Mouse (Mus musculus) stomach, postnatal 0 days (tissue): ENCODE measurements at regions not wholly inside any gene's neighbourhood (a gene's known extent, or its start where the extent isn't known, plus 50 kb on each side); places are given as distances from the start of the nearest gene placed in this dataset.

Experiments used
- ATAC-seq: fragments of 200-750 bp; cut with Nextera tagmentation; 2 replicates; pipeline ENCODE4 v1.8.0; 2017; ENCODE audit not compliant: low FRiP score, low TSS enrichment
- DNase-seq: peaks from one replicate; pipeline ENCODE4 v3.0.0-alpha.2; 2016; ENCODE audit warnings: low spot score
- H3K27ac ChIP-seq: fragments of 300-500 bp; sonication (generic); replicated peaks from 2 replicates; pipeline ENCODE4 v1.5.1; 2014; ENCODE audit warnings: mild to moderate bottlenecking, control low read depth
- H3K27me3 ChIP-seq: fragments of 300-500 bp; sonication (generic); 2 replicates; pipeline ENCODE4 v1.6.1; 2014; ENCODE audit warnings: low read length; ENCODE audit not compliant: control insufficient read depth, insufficient read depth
- H3K36me3 ChIP-seq: fragments of 300-500 bp; sonication (generic); 2 replicates; pipeline ENCODE4 v1.6.1; 2014; ENCODE audit warnings: low read length, mixed read lengths; ENCODE audit not compliant: control insufficient read depth, insufficient read depth
- H3K4me1 ChIP-seq: fragments of 300-500 bp; sonication (generic); replicated peaks from 2 replicates; pipeline ENCODE4 v1.6.1; 2014; ENCODE audit warnings: antibody characterized with exemption; ENCODE audit not compliant: control insufficient read depth, insufficient read depth
- H3K4me2 ChIP-seq: fragments of 300-500 bp; sonication (generic); replicated peaks from 2 replicates; pipeline ENCODE4 v1.6.1; 2014; ENCODE audit warnings: low read depth, mild to moderate bottlenecking, control low read depth, moderate library complexity
- H3K4me3 ChIP-seq: fragments of 300-500 bp; sonication (generic); 2 replicates; pipeline ENCODE4 v1.5.1; 2014; ENCODE audit warnings: low read depth, low read length, control low read depth
- H3K9ac ChIP-seq: fragments of 300-500 bp; sonication (generic); 2 replicates; pipeline ENCODE4 v1.6.1; 2014; ENCODE audit warnings: mild to moderate bottlenecking, low read length, control low read depth, mixed read lengths
- H3K9me3 ChIP-seq: fragments of 300-500 bp; sonication (generic); 2 replicates; pipeline ENCODE4 v1.6.1; 2016; ENCODE audit warnings: low read length; ENCODE audit not compliant: control insufficient read depth
- CTCF ChIP-seq: IDR thresholded peaks from 2 replicates; pipeline ENCODE4 v1.5.1; 2016; ENCODE audit warnings: antibody characterized with exemption, low read depth, mild to moderate bottlenecking, moderate library complexity
- EP300 ChIP-seq: optimal IDR thresholded peaks from 2 replicates; pipeline ENCODE3; 2016; ENCODE audit warnings: antibody characterized with exemption
- WGBS: fragments of 180-500 bp; shearing (Covaris S2); extraction: QIAGEN DNeasy Blood & Tissue Kit; methylation state at CpG from one replicate; pipeline ENCODE4 v1.1.7; 2014; 5-methylcytosine and 5-hydroxymethylcytosine counted together

DNA sequence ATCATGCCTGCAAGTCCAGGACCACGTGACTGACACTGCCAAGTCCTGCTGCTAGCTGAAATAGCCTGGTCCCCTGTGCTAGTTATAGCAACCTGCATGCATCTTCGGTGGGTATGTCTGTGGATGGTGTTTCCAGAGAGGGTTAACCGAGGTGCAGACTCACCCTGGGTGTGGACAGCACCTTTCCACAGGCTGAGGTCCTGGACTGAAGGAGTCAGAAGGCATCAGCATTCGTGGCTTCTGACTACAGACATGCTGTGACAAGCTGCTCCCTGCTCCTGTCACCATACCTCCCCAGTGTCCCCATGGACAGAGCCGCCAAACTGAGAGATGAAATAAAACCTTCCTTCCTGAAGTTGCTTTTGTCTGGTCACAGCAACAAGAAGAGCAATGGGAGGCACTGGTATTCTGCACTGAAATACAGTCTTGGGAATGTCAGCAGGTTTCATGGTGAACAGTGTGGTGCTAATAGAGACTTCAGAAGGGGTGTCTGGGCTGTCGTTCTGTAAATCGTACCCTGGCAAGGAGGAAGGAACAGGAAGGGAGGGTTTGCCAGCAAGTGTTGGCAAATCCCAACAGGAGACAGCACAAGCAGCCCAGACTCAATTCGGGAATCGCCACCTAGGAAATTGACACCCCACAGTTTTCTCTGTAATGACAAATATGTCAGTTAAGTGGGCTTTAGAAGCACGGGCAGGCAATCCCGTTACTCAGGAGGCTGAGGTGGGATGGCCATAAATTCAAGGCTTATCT, 237.7 kb downstream of the Hs3st3b1 start:
- Histone ChIP-seq H3K9me3 (no peaks in the 10 kb centered on the region), H3K4me1 (no peaks in the 10 kb centered on the region), H3K4me2 (no peak overlapping the region), H3K36me3 (no peaks in the 10 kb centered on the region), H3K4me3 (no peak overlapping the region), H3K9ac (no peak overlapping the region), H3K27ac (no peak overlapping the region), H3K27me3 (no peaks in the 10 kb centered on the region)
- TF ChIP-seq CTCF (no peak), EP300 (no peak)
- ATAC-seq = no peak
- whole genome bisulfite sequencing = 54% methylated on average over 11 of the region's 11 CpGs
- DNase-seq = no peak

DNA sequence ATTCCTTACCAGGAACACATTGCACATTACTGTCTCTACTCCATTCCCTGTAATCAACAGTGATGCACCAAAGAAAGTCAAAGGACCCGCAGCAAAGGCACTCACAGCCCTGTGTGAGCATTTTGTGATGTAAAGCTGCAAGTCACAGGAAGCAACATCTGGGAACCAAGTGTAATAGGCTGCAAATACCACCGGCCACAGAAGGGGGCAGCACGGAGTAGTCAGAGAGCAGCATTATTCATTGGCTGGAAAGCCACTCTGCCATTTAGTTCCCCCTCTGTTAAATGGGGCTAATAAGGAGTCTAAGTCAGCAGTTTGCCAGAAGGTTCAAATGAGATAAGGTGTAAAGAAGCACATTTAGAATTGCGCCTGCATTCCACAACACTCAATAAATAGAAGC, 231.0 kb downstream of the Hs3st3b1 start:
- Histone ChIP-seq H3K4me3 (no peak overlapping the region), H3K36me3 (no peaks in the 10 kb centered on the region), H3K9me3 (no peaks in the 10 kb centered on the region), H3K4me2 (no peak overlapping the region), H3K27ac (no peak overlapping the region), H3K4me1 (no peaks in the 10 kb centered on the region), H3K27me3 (no peaks in the 10 kb centered on the region), H3K9ac (no peak overlapping the region)
- peak; percentile 28 for DNase-seq
- 58% methylated on average over 4 of the region's 4 CpGs for WGBS
- TF ChIP-seq CTCF = peak; percentile 62
- TF ChIP-seq EP300 = no peak
- no peak for ATAC-seq

DNA sequence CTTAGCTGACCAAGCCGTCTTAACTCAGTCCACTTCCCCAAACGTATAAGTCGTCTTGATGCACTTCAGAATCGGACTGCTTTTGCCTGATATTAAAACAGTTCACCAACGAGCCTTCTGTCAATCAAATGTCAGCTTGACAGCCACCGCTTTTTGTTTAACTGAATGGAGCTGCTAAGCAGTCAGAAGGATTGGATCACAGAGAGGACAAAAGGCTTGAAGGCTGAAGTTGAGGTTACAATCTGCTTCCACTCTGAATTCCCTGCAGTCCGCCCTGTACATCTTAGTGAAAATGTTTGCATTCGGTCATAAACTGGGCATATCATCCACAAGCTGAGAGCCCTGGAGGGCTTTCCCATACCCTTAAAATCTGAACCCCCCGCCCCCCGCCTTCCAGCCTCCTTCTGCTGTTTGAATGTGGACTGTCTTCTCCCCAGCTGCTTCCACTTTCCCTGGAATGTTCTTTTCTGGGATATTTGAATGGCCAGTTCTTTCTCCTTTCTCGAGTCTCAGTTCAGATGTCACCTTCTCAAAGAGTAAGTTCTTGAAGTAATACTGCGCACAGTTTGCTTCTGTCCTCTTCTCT, 217.0 kb downstream of the Hs3st3b1 start:
- Histone ChIP-seq H3K9ac (no peak overlapping the region), H3K4me2 (no peak overlapping the region), H3K36me3 (no peaks in the 10 kb centered on the region), H3K4me1 (no peaks in the 10 kb centered on the region), H3K4me3 (no peak overlapping the region), H3K27ac (no peak overlapping the region), H3K9me3 (no peaks in the 10 kb centered on the region), H3K27me3 (no peaks in the 10 kb centered on the region)
- DNase-seq (no peak), ATAC-seq (no peak)
- 74% methylated on average over 12 of the region's 12 CpGs for WGBS
- TF ChIP-seq EP300 (no peak), CTCF (no peak)

DNA sequence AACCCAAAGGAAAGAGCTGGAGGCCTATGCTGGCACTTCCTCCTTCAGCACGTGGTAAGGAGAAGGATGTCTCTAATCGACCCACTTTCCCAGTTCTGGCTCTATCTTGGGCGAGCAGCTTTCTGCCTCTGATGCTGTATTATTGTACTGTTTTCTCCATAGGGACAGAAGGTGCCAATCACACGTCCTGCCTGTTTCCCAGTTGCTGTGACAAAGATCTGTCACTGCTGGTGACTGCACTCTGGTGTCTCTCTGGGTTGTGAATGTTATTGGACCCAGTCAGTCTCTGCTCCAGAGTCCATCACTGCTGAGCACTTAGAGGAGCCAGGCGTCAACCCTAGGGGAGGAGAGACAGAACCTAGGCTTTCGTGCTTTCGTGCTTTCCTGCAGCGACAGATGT, 216.0 kb downstream of the Hs3st3b1 start:
- no peak for ATAC-seq
- H3K4me3 ChIP-seq = no peak overlapping the region
- no peak for TF ChIP-seq EP300
- TF ChIP-seq CTCF = no peak
- H3K4me2 ChIP-seq = no peak overlapping the region
- no peak for DNase-seq
- whole genome bisulfite sequencing = 75% methylated on average over 8 of the region's 8 CpGs
- H3K27me3 ChIP-seq = no peaks in the 10 kb centered on the region
- H3K9ac ChIP-seq = no peak overlapping the region
- H3K4me1 ChIP-seq = no peaks in the 10 kb centered on the region
- no peak overlapping the region for H3K27ac ChIP-seq
- H3K36me3 ChIP-seq = no peaks in the 10 kb centered on the region
- H3K9me3 ChIP-seq = no peaks in the 10 kb centered on the region

DNA sequence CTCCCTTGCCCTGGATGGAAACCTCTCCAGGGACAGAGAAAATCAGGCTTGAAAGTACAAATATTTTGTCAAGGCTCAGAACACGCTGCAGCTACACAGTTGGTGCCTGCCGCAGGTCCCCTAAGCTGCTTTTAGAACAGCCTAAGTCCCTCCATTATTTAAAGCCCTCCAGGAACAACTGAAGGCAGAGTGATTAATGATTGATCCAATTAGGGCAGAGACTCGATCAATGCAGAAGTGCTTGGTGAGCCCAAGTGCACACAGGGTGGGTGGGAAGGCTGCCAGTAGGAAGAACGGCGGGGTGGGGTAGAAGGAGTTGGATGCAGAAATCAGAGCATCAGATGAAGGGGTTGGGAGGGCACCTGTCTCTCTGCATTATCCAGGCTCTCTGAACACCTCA, 215.0 kb downstream of the Hs3st3b1 start:
- Histone ChIP-seq H3K4me1 (no peaks in the 10 kb centered on the region), H3K27me3 (no peaks in the 10 kb centered on the region), H3K36me3 (no peaks in the 10 kb centered on the region), H3K4me2 (no peak overlapping the region), H3K4me3 (no peak overlapping the region), H3K27ac (no peak overlapping the region), H3K9me3 (no peaks in the 10 kb centered on the region), H3K9ac (no peak overlapping the region)
- WGBS = 29% methylated on average over 5 of the region's 5 CpGs
- no peak for TF ChIP-seq EP300
- TF ChIP-seq CTCF = no peak
- ATAC-seq (no peak), DNase-seq (no peak)

DNA sequence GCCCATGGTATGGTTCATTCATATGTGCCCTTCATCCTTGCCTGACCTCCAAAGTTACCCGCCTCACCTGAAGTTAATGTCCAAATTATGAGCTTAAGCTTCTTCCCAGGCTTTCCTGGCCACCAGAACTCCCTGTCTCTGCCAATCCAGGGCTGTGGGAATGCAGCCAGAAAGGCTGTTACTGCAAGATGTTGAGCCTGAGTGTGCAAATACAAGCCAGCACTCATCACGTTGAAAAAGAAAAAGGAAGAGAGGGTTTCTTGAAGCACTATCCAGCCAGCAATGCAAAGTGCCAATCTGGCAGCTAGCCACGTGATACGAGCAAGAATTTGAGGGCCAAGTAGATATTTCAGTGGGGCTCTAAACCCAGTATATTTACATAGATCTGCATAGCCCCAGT, 213.7 kb downstream of the Hs3st3b1 start:
- no peaks in the 10 kb centered on the region for H3K9me3 ChIP-seq
- WGBS = 41% methylated on average over 4 of the region's 4 CpGs
- no peak overlapping the region for H3K27ac ChIP-seq
- TF ChIP-seq EP300 (no peak), CTCF (no peak)
- H3K36me3 ChIP-seq = no peaks in the 10 kb centered on the region
- H3K4me1 ChIP-seq = no peaks in the 10 kb centered on the region
- no peak overlapping the region for H3K4me2 ChIP-seq
- no peak overlapping the region for H3K4me3 ChIP-seq
- DNase-seq (no peak), ATAC-seq (no peak)
- no peak overlapping the region for H3K9ac ChIP-seq
- H3K27me3 ChIP-seq = no peaks in the 10 kb centered on the region
